Mouse (Mus musculus): ENCODE data around the gene Got2. TPM values are rescaled to one million over a fixed set of nuclear protein-coding genes. Genes with fewer than 3 reads are reported as not detected.
A peak's percentile ranks its signal among the peaks of the same experiment; 100 is the strongest.

The Got2 gene
- polyA plus RNA-seq, 1 experiment from 2014 or later: 331 TPM

DNA sequence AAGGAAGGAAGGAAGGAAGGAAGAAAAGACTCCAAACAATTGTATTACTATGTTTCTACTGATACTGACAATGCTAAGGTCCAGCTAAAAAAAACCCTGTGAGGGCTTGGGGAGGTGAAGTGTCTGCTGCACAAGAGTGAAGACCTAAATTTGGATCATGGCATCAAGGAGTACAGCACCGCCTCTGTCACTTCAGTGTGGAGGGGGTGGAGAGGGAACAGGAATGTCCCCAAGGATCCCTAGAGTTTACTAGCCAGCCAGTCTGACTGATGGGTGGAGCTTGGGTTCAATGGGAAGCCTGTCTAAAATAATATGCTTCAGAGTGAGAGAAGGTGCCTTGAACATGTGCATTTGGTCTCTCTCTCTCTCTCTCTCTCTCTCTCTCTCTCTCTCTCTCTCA lies 70.1 kb downstream of the Got2 start:
- H3K27ac ChIP-seq (ENCODE audit: poor library complexity, severe bottlenecking): peak overlapping the region; percentile 91
- no peaks in the 10 kb centered on the region for H3K36me3 ChIP-seq
- peaks cover 37% of the 10 kb centered on the region for H3K4me1 ChIP-seq (replicated peaks)
- WGBS: 21% methylated on average over 1 of the region's 1 CpGs
- no peak overlapping the region; the same call in 1 of the 2 replicates for H3K9ac ChIP-seq
- H3K9me3 ChIP-seq (replicated peaks): no peaks in the 10 kb centered on the region
- H3K4me2 ChIP-seq: peak overlapping the region; percentile 47
- H3K4me3 ChIP-seq: no peak overlapping the region
- 0 out of 2 replicates have a peak, but pooled peaks have one; percentile 58 for ATAC-seq (ENCODE audit: insufficient number of reproducible peaks, low FRiP score)
- no peaks in the 10 kb centered on the region for H3K27me3 ChIP-seq (replicated peaks)

DNA sequence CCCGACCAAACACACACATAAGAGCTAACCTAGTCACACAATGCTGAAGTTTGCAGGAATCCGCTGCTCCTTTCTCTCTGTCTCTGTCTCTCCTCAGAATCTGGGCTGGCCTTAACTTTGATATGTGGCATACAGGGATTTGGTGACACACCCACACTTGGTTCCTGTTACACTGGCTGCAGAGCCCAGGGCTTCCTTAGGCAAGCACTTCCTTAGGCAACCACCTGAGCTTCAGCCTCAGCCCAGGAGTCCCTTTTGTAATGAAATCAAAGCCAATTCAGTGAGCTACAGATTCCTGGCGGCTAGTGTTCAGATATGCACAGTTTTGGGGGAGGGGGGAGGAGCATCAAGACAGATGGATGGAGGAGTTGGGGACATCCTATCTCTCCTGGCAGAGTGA lies 70.8 kb downstream of the Got2 start:
- Histone ChIP-seq H3K9ac (peak overlapping the region; percentile 0; the same call in 1 of the 2 replicates), H3K4me3 (no peak overlapping the region), H3K36me3 (no peaks in the 10 kb centered on the region), H3K4me2 (peak overlapping the region; percentile 47), H3K27ac (ENCODE audit: poor library complexity, severe bottlenecking) (peak overlapping the region; percentile 91), H3K4me1 (replicated peaks) (peaks cover 34% of the 10 kb centered on the region), H3K9me3 (replicated peaks) (no peaks in the 10 kb centered on the region), H3K27me3 (replicated peaks) (no peaks in the 10 kb centered on the region)
- 55% methylated on average over 3 of the region's 3 CpGs for WGBS
- ATAC-seq (ENCODE audit: insufficient number of reproducible peaks, low FRiP score): no peak

DNA sequence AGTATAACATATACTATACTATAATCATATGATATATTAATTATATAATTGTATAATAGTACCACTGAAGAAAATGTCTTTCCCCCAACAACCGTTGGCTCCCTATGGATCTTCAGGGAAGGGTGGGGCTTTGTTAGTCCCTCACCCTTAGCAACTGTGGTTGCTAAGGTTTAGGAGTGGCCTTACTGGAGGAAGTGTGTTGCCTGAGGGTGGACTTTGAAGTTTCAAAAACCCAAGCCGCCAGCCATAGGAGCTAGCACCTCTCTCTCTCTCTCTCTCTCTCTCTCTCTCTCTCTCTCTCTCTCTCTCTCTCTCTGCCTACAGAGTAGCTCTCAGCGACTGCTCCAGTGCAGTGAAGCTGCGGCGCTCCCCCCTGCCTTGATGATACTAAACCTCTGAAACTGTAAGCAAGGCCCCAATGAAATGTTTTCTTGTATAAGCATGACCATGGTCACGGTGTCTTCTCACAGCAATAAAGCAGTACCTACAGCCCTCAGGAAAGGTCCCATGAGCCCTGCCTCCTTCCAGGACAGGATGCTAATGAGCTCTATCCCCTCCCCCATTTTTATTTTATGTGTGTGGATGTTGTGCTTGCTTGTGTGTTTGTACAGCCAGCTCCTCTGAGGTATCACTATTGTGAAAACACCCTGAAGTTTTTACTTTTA lies 72.2 kb downstream of the Got2 start:
- H3K9me3 ChIP-seq (replicated peaks): no peaks in the 10 kb centered on the region
- peaks cover 38% of the 10 kb centered on the region for H3K4me1 ChIP-seq (replicated peaks)
- H3K4me2 ChIP-seq: no peak overlapping the region; the same call in 1 of the 2 replicates
- H3K9ac ChIP-seq: no peak overlapping the region
- H3K36me3 ChIP-seq: no peaks in the 10 kb centered on the region
- H3K27ac ChIP-seq (ENCODE audit: poor library complexity, severe bottlenecking): peak overlapping the region; percentile 60; the same call in 1 of the 2 replicates
- WGBS: 42% methylated on average over 6 of the region's 6 CpGs
- H3K4me3 ChIP-seq: no peak overlapping the region
- H3K27me3 ChIP-seq (replicated peaks): no peaks in the 10 kb centered on the region
- ATAC-seq (ENCODE audit: insufficient number of reproducible peaks, low FRiP score): no peak

Other genes starting within 250 kb of the Got2 start
- gene Ndrg4, start 211.6 kb downstream of the Got2 start, polyA plus RNA-seq (2016; fragmentation: Nextera tagmentation; extraction: Ambion mirVana): 307 and 309 TPM in 2 replicates
- 18.7 and 20.3 TPM in 2 replicates for gene Setd6, start 172.7 kb downstream of the Got2 start, polyA plus RNA-seq (2016; fragmentation: Nextera tagmentation; extraction: Ambion mirVana)
- gene Cnot1, start 81.1 kb downstream of the Got2 start, polyA plus RNA-seq (2016; fragmentation: Nextera tagmentation; extraction: Ambion mirVana): 80.7 and 89.2 TPM in 2 replicates
- 327 and 342 TPM in 2 replicates for gene Sap18b, start 63.2 kb downstream of the Got2 start, polyA plus RNA-seq (2016; fragmentation: Nextera tagmentation; extraction: Ambion mirVana)
- 12.4 and 13.2 TPM in 2 replicates for gene Slc38a7, start 35.0 kb downstream of the Got2 start, polyA plus RNA-seq (2016; fragmentation: Nextera tagmentation; extraction: Ambion mirVana)